Mouse (Mus musculus): ENCODE results near the gene Amh.

DNA sequence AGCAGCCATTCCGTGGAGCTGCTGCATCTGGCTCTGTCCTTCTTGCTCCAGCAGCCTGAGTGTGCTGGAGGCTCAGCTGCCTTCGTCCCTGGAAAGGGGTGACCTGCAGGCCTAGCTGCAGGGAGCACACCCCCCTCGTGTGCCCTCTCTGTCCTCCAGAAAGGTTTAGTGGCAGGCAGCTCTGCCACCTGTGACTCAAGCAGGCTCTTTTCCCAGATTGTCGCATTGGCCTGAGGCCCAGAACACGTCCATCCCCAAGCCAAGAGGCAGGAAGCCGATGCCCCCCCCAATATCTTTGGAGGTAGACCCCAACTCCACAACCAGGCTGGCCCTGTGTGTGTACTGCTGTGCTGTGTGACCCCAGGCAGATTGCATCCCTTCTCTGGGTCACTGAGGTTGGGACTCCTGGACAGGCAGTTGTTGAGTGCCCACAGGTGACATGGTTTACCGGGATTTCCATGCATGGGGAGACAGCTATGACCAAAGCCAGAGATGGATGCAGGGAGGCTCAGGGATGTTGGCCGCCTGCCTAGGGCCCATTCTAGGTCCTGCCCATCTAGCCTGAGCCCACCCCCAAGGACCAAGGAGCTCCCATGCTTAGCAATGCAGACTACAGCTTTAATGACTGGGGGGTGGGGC is 40.1 kb downstream of the Amh start:
- no peak for TF ChIP-seq TAL1 (IDR thresholded peaks at IDR 0.05; ENCODE audit: low read length)
- no peak for TF ChIP-seq GATA1 (IDR thresholded peaks at IDR 0.05; ENCODE audit: low read length)

Data from erythroblast, embryonic 14.5 days (primary cell).